Mouse (Mus musculus): ENCODE results near the gene Sirpa. TPM values are rescaled to one million over a fixed set of nuclear protein-coding genes. Genes with fewer than 3 reads are reported as not detected.
A peak's percentile ranks its signal among the peaks of the same experiment; 100 is the strongest.

Gene Sirpa
- polyA plus RNA-seq, 1 experiment from 2014 or later = 39.5 TPM

DNA sequence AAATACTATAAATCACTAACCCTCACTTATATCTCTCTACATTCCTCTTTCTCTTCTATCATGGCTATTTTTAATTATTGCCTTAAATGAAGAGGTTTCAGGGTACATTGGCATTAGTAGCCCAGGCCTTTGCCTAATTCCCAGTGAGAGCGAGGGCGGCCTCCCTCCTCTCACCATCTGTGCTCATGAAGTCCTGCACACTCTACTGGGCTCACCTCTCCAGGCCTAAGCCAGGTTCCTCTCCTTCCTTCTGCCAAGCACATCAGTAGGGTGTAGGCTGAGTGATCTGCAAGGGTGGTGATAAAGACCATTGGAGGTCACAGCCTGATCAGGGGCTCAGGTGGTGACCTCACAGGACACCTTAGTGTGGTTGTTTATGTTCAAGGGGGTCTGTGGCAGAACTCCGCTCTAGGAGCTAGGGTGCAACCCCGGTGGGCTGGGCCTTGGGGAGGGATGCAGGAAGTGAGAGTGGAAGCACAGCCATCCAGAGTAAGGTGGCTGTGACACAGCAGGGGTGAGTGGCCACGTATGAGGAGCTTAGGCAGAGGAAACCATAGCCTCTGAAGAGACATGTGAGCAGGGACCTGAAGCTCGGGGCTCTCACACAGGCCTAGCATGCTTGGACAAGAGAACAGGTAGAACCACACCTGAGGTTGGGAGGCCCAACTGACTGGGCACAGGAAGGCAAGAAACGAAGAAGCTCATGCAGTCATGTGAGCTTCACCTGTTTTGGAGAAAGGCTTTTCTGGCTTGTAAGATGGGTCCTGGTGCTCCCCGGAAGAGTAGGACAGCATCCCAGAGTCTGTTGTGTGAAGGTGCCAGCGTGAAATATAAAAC lies 29.2 kb downstream of the Sirpa start:
- H3K4me2 ChIP-seq = no peak overlapping the region
- no peaks in the 10 kb centered on the region for H3K9me3 ChIP-seq
- H3K9ac ChIP-seq = no peak overlapping the region
- no peaks in the 10 kb centered on the region; the same call in 1 of the 2 replicates for H3K36me3 ChIP-seq (replicated peaks)
- peaks cover 14% of the 10 kb centered on the region; the same call in 1 of the 2 replicates for H3K4me1 ChIP-seq
- no peak overlapping the region for H3K27ac ChIP-seq
- no peak overlapping the region for H3K4me3 ChIP-seq
- H3K27me3 ChIP-seq (replicated peaks) = no peaks in the 10 kb centered on the region
- no peak for ATAC-seq (replicated peaks)
- WGBS = 88% methylated on average over 9 of the region's 9 CpGs

DNA sequence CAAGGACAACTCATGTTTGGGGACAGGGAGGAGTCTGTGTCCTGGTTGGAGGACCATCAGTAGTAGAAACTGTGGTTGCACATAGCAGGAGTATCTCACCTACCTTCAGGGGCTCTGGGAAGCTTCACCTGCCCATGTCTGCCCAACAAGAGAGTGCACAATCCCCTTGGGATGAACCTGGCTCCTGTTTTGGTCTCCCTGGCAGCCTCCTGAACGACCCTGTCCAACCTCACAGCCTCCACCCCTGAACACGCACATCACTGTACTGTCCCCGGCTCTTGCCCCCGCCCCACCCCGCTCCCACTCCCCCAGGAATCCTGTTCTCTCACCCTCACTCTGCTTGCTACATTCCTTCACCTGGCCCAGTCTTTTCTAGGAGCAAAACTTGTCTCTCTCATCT lies 30.3 kb downstream of the Sirpa start:
- no peaks in the 10 kb centered on the region; the same call in 1 of the 2 replicates for H3K36me3 ChIP-seq (replicated peaks)
- H3K4me1 ChIP-seq = peaks cover 14% of the 10 kb centered on the region; the same call in 1 of the 2 replicates
- no peaks in the 10 kb centered on the region for H3K9me3 ChIP-seq
- no peak overlapping the region for H3K27ac ChIP-seq
- 89% methylated on average over 5 of the region's 5 CpGs for WGBS
- no peak overlapping the region for H3K4me3 ChIP-seq
- H3K27me3 ChIP-seq (replicated peaks) = no peaks in the 10 kb centered on the region
- ATAC-seq (replicated peaks) = no peak
- no peak overlapping the region for H3K4me2 ChIP-seq
- no peak overlapping the region for H3K9ac ChIP-seq

- Histone ChIP-seq H3K4me3 (no peak overlapping the region), H3K36me3 (replicated peaks) (no peaks in the 10 kb centered on the region; the same call in 1 of the 2 replicates), H3K4me2 (no peak overlapping the region), H3K27ac (no peak overlapping the region), H3K27me3 (replicated peaks) (no peaks in the 10 kb centered on the region), H3K4me1 (peaks cover 14% of the 10 kb centered on the region; the same call in 1 of the 2 replicates), H3K9ac (no peak overlapping the region), H3K9me3 (no peaks in the 10 kb centered on the region)
- WGBS = 88% methylated on average over 7 of the region's 7 CpGs
- ATAC-seq (replicated peaks) = no peak
Measured at GRCm38 (mm10) chr2:129623771-129624170, 31.1 kb downstream of the Sirpa start.

DNA sequence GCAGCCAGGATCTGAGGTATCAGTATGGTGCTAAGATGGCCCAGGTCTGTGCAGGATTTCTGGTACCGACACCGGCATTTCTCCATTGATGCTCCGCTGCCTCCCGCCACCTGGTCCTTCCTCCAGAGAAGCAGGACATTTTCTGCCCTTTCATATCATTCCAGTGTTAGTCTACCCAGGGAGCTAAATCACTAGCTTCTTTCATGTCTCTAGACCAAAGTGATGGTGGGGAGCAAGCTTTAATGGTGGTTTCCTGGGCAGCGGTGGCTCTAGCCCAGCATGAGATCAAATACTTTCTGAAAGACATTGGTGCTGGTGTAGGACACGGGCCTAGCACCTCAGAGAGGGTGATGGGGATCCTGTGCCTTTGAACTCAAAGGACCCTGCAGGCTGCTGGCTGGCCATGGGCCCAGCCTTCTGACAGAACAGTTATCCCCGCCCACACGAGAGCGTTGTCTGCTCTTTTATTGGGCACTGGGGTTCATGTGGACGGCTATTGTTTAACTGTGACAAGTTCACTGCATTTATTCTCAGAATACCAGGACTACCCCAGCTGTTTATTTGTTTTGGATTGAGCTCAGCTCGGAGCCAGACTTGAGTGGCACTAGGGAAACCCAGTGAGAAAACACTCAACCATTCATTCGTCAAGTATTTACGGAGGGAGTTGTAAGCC lies 31.7 kb downstream of the Sirpa start:
- Histone ChIP-seq H3K27ac (0 out of 2 replicates have a peak overlapping the region, but pooled peaks have one; percentile 35), H3K9ac (no peak overlapping the region), H3K4me3 (no peak overlapping the region), H3K4me2 (no peak overlapping the region), H3K9me3 (no peaks in the 10 kb centered on the region), H3K27me3 (replicated peaks) (no peaks in the 10 kb centered on the region), H3K4me1 (peaks cover 14% of the 10 kb centered on the region; the same call in 1 of the 2 replicates), H3K36me3 (replicated peaks) (no peaks in the 10 kb centered on the region; the same call in 1 of the 2 replicates)
- 55% methylated on average over 13 of the region's 13 CpGs for WGBS
- ATAC-seq (replicated peaks) = peak; percentile 41

- no peaks in the 10 kb centered on the region for H3K27me3 ChIP-seq (replicated peaks)
- ATAC-seq (replicated peaks) = 0 out of 2 replicates have a peak, but pooled peaks have one; percentile 53
- no peaks in the 10 kb centered on the region for H3K9me3 ChIP-seq
- no peak overlapping the region for H3K4me3 ChIP-seq
- H3K9ac ChIP-seq = no peak overlapping the region
- WGBS = 61% methylated on average over 6 of the region's 6 CpGs
- no peak overlapping the region for H3K4me2 ChIP-seq
- H3K27ac ChIP-seq = no peak overlapping the region
- peaks cover 14% of the 10 kb centered on the region; the same call in 1 of the 2 replicates for H3K4me1 ChIP-seq
- no peaks in the 10 kb centered on the region; the same call in 1 of the 2 replicates for H3K36me3 ChIP-seq (replicated peaks)
Measured at GRCm38 (mm10) chr2:129624956-129625355, 32.3 kb downstream of the Sirpa start.

DNA sequence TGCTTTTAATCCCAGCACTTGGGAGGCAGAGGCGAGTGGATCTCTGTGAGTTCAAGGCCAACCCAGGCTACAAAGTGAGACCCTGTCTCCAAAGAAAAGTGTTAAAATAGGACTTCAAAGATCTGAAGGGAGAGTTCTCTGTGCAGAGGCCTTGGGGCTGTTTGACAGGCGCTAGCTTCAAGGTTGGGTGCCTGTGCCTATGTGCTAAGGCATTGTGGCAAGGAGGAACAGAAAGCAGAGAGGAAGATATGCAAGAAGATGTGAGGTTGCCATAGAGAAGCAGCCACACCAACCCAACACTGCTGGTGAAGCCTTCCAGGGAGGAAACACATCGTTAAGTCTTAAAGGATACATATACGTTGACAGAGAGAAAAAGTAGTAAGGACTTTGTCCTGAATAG lies 33.2 kb downstream of the Sirpa start:
- 84% methylated on average over 4 of the region's 4 CpGs for WGBS
- no peak for ATAC-seq (replicated peaks)
- H3K4me3 ChIP-seq = no peak overlapping the region
- H3K27me3 ChIP-seq (replicated peaks) = no peaks in the 10 kb centered on the region
- no peaks in the 10 kb centered on the region for H3K9me3 ChIP-seq
- H3K9ac ChIP-seq = no peak overlapping the region
- peaks cover 14% of the 10 kb centered on the region; the same call in 1 of the 2 replicates for H3K4me1 ChIP-seq
- H3K4me2 ChIP-seq = no peak overlapping the region
- H3K27ac ChIP-seq = no peak overlapping the region
- 0 out of 2 replicates have a peak, but pooled peaks cover 2% of the 10 kb centered on the region for H3K36me3 ChIP-seq (replicated peaks)

DNA sequence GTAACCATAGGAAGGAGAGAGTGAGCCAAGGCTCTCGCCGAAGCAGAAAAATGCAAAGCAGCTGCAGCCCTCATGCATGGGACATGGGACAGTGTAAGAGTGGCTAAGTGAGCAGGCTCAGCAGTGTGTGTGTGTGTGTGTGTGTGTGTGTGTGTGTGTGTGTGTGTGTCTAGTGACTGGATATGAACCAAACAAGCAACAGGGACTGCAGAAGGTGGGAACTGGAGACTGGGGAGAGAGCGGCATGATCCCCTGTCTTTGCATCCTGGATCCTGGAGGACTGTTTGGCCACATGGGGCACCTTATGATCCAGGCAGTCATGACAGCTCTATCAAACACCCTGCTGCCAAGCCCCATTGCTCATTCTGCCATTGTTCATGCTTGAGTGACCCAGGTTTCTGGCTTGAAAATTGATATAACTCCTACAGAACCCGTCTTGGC lies 34.0 kb downstream of the Sirpa start:
- H3K4me2 ChIP-seq = no peak overlapping the region
- no peaks in the 10 kb centered on the region for H3K9me3 ChIP-seq
- no peak overlapping the region for H3K27ac ChIP-seq
- 0 out of 2 replicates have a peak, but pooled peaks cover 6% of the 10 kb centered on the region for H3K36me3 ChIP-seq (replicated peaks)
- 80% methylated on average over 4 of the region's 4 CpGs for WGBS
- no peak overlapping the region for H3K9ac ChIP-seq
- peaks cover 14% of the 10 kb centered on the region; the same call in 1 of the 2 replicates for H3K4me1 ChIP-seq
- H3K4me3 ChIP-seq = no peak overlapping the region
- no peak for ATAC-seq (replicated peaks)
- no peaks in the 10 kb centered on the region for H3K27me3 ChIP-seq (replicated peaks)

DNA sequence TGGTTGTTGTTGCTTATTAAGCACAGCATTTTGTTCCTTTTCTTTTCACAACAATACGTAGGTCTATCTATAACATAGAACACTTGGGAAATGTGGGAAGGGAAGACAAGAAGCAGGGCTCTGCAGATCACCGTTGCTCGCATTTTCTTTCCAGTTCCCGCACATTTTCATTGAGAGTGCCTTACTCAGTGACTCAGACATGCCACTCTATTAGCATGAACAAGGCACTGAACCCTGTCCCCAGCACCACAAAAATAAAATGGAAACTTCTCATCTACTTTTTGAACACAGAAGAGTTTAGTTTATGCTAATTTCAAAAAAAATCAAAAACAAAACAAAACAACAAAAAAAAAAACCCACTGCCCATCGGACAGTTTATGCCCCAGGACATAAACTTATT lies 34.5 kb downstream of the Sirpa start:
- Histone ChIP-seq H3K4me2 (no peak overlapping the region), H3K9ac (no peak overlapping the region), H3K9me3 (no peaks in the 10 kb centered on the region), H3K4me3 (no peak overlapping the region), H3K27ac (no peak overlapping the region), H3K27me3 (replicated peaks) (no peaks in the 10 kb centered on the region), H3K4me1 (peaks cover 14% of the 10 kb centered on the region; the same call in 1 of the 2 replicates), H3K36me3 (replicated peaks) (0 out of 2 replicates have a peak, but pooled peaks cover 6% of the 10 kb centered on the region)
- no peak for ATAC-seq (replicated peaks)
- WGBS = 82% methylated on average over 5 of the region's 5 CpGs

DNA sequence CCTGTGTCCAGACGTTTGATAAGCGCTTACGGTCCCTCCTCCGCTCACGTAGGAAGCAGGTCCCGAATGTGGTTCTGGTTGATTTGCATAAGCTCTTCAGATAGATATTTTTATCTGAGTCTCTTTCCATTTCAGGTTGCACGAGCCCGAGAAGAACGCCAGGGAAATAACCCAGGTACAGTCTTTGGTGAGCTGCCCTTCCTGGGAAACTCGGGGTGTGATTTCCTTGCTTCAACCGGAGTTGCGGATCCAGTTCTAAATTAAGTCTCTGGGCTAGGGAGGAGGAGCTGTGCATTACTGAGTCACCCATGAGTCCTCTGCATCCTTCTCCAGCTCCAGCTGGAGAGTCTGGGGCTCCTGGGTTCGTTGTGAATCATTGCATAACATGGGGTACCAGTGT lies 35.2 kb downstream of the Sirpa start:
- H3K9me3 ChIP-seq = no peaks in the 10 kb centered on the region
- H3K27ac ChIP-seq = no peak overlapping the region
- no peak overlapping the region for H3K4me3 ChIP-seq
- no peak for ATAC-seq (replicated peaks)
- H3K9ac ChIP-seq = no peak overlapping the region
- H3K4me1 ChIP-seq = peaks cover 14% of the 10 kb centered on the region; the same call in 1 of the 2 replicates
- 79% methylated on average over 13 of the region's 13 CpGs for WGBS
- H3K36me3 ChIP-seq (replicated peaks) = 0 out of 2 replicates have a peak, but pooled peaks cover 6% of the 10 kb centered on the region
- H3K27me3 ChIP-seq (replicated peaks) = no peaks in the 10 kb centered on the region
- H3K4me2 ChIP-seq = no peak overlapping the region

GRCm38 (mm10) chr2:129628456-129629185 lies 36.0 kb downstream of the Sirpa start:
- H3K4me3 ChIP-seq = no peak overlapping the region
- 0 out of 2 replicates have a peak, but pooled peaks cover 6% of the 10 kb centered on the region for H3K36me3 ChIP-seq (replicated peaks)
- no peak for ATAC-seq (replicated peaks)
- 98% methylated on average over 6 of the region's 6 CpGs for WGBS
- no peak overlapping the region for H3K4me2 ChIP-seq
- H3K9me3 ChIP-seq = no peaks in the 10 kb centered on the region
- no peaks in the 10 kb centered on the region for H3K27me3 ChIP-seq (replicated peaks)
- H3K9ac ChIP-seq = no peak overlapping the region
- H3K4me1 ChIP-seq = peaks cover 14% of the 10 kb centered on the region; the same call in 1 of the 2 replicates
- H3K27ac ChIP-seq = no peak overlapping the region

GRCm38 (mm10) chr2:129629786-129630531 lies 37.3 kb downstream of the Sirpa start:
- H3K9me3 ChIP-seq = no peaks in the 10 kb centered on the region
- H3K4me2 ChIP-seq = no peak overlapping the region
- H3K9ac ChIP-seq = no peak overlapping the region
- no peak for ATAC-seq (replicated peaks)
- no peak overlapping the region for H3K27ac ChIP-seq
- 96% methylated on average over 15 of the region's 15 CpGs for WGBS
- H3K27me3 ChIP-seq (replicated peaks) = no peaks in the 10 kb centered on the region
- H3K4me1 ChIP-seq = 0 out of 2 replicates have a peak, but pooled peaks cover 4% of the 10 kb centered on the region
- no peak overlapping the region for H3K4me3 ChIP-seq
- 0 out of 2 replicates have a peak, but pooled peaks cover 6% of the 10 kb centered on the region for H3K36me3 ChIP-seq (replicated peaks)

Data from midbrain, embryonic 15.5 days (tissue).